Mouse (Mus musculus): ENCODE measurements around the gene Rpl27. TPM values are rescaled to one million over a fixed set of nuclear protein-coding genes. Genes with fewer than 3 reads are reported as not detected.
A peak's percentile ranks its signal among the peaks of the same experiment; 100 is the strongest.
"Not testable (repeated sequence)": the region's sequence is repeated elsewhere in the genome, so short reads cannot be mapped to it uniquely, and the experiment has no call there.

Rpl27 gene
- total RNA-seq, 2 experiments from 2014 or later = 32.6 to 46.9 TPM

- DNase-seq (ENCODE audit: low spot score in 2 of 2) = no peak
- intact Hi-C loops (cut with DNase I) = no loop called here
Measured at GRCm38 (mm10) chr11:101446319-101446718, 4.2 kb downstream of the Rpl27 start.

DNA sequence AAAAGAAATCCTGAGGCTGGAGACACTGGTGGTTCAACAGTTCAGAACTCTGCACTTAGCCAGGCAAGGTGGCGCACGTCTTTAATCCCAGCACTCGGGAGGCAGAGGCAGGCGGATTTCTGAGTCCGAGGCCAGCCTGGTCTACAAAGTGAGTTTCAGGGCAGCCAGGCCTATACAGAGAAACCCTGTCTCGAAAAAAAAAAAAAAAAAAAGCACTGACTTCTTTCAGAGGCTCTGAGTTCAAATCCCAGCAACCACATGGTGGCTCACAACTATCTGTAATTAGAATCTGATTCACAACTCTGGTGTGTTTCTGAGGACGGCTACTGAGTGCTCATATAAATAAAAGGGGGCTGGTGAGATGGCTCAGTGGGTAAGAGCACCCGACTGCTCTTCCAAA lies 4.8 kb downstream of the Rpl27 start:
- intact Hi-C loops (cut with DNase I); DNase-seq (ENCODE audit: low spot score in 2 of 2): not testable (repeated sequence)

DNA sequence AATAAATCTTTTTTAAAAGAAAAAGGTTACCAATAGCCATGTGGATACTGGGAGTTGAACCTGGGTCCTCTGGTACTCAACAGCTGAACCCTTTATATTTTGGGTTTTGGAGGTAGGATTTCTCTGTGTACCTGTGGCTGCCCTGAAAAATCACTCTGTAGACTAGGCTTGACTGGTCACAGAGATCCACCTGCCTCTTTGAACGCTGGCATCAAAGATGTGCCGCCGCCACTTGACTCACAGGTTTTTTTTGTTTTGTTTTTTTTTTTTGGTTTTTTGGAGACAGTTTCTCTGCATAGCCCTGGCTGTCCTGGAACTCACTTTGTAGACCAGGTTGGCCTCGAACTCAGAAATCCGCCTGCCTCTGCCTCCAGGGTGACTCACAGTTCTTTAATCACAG lies 5.7 kb downstream of the Rpl27 start:
- DNase-seq (ENCODE audit: low spot score in 2 of 2) = no peak
- intact Hi-C loops (cut with DNase I) = no loop called here

DNA sequence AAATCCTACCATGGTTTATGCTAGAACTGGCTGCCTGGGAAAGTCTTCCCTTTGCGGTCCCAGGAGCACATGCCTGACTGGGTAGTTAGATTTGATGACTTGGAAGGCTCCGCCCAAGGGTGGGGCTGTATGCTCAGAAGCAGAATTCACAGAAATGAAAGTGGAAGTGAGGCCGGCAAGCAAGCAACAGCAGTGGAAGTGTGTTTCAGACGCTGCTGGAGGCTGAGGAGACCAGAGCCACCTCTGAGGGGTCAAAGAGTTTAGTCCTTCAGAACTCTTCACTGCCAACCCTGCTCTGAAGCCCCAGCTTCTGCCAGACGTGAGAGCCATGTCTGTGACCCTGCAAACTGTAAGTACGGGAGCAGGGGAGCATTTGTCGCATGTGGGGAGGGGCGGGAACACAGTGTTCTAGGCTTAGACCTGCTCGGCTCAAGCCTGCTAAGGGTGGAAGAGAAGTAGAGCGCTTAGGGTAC lies 6.2 kb downstream of the Rpl27 start, which contains the start of gene Ifi35:
Ifi35 (plus strand) TSS at position 134 of the 473 bp plus-strand sequence.
- intact Hi-C loops (cut with DNase I) = no loop called here
- no peak for DNase-seq (ENCODE audit: low spot score in 2 of 2)

DNA sequence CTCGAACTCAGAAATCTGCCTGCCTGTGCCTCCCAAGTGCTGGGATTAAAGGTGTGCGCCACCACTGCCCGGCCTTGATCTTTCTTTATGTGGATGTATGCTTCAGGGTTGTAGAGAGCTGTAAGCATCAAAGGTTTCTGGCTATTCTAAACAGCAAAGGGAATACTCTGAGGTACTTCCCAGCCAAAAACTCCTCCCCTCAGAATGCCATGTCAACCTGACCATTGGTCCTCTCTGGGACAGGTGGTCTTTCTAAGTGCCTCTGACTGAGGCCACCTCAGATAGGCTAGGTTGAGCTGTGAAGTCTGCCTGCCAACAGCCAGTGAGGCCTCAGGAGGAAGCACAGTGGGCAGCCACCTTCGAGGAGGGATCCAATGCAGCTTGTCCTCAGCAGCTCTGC lies 6.8 kb downstream of the Rpl27 start:
- no peak for DNase-seq (ENCODE audit: low spot score in 2 of 2)
- intact Hi-C loops (cut with DNase I) = no loop called here

- DNase-seq (ENCODE audit: low spot score in 2 of 2); intact Hi-C loops (cut with DNase I): not testable (repeated sequence)
Measured at GRCm38 (mm10) chr11:101449596-101449995, 7.5 kb downstream of the Rpl27 start.

- no peak for DNase-seq (ENCODE audit: low spot score in 2 of 2)
- intact Hi-C loops (cut with DNase I) = no loop called here
Measured at GRCm38 (mm10) chr11:101450394-101450793, 8.3 kb downstream of the Rpl27 start.

GRCm38 (mm10) chr11:101451536-101451935 lies 9.4 kb downstream of the Rpl27 start:
- no peak for DNase-seq (ENCODE audit: low spot score in 2 of 2)
- intact Hi-C loops (cut with DNase I) = no loop called here

- intact Hi-C loops (cut with DNase I) = no loop called here
- DNase-seq (ENCODE audit: low spot score in 2 of 2) = no peak
Measured at GRCm38 (mm10) chr11:101452093-101452774, 10.1 kb downstream of the Rpl27 start.

GRCm38 (mm10) chr11:101454702-101455101 lies 12.6 kb downstream of the Rpl27 start:
- DNase-seq (ENCODE audit: low spot score in 2 of 2) = no peak
- intact Hi-C loops (cut with DNase I) = no loop called here

DNA sequence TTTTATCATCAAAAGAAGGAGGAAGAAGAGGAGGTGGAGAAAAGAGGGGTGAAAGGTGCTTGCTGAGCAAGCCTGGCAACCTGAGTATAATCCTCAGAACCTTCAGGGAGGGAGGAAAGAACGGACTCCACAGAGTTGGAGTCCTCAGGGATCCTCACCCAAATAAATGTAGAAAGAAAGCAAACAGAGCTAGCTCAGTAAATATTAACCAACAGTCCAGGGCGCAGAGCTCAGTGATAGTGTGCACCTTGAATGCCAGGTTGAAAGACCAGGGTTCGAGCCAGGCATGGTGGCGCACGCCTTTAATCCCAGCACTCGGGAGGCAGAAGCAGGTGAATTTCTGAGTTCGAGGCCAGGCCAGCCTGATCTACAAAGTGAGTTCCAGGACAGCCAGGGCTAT lies 13.5 kb downstream of the Rpl27 start:
- intact Hi-C loops (cut with DNase I) = no loop called here

DNA sequence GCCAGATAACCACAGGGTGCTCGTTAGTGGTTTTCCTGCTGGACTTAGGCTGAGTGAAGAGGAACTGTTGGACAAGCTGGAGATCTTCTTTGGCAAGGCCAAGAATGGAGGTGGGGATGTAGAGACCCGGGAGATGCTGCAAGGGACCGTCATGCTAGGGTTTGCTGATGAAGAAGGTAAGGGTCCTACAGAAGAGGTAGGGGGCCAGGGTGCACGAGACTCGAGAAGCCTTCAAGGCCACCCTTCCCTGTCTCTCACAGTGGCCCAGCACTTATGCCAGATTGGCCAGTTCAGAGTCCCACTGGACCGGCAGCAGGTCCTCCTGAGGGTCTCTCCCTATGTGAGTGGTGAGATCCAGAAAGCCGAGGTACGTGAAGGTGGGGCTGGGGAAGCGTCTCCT lies 15.5 kb downstream of the Rpl27 start:
- intact Hi-C loops (cut with DNase I) = no loop called here
- DNase-seq (ENCODE audit: low spot score in 2 of 2) = no peak

More for the DNA sequence above, 13.5 kb downstream of the Rpl27 start:
- DNase-seq (ENCODE audit: low spot score in 2 of 2) = no peak

GRCm38 (mm10) chr11:101458217-101458616 lies 16.1 kb downstream of the Rpl27 start:
- DNase-seq (ENCODE audit: low spot score in 2 of 2) = no peak
- intact Hi-C loops (cut with DNase I) = no loop called here

DNA sequence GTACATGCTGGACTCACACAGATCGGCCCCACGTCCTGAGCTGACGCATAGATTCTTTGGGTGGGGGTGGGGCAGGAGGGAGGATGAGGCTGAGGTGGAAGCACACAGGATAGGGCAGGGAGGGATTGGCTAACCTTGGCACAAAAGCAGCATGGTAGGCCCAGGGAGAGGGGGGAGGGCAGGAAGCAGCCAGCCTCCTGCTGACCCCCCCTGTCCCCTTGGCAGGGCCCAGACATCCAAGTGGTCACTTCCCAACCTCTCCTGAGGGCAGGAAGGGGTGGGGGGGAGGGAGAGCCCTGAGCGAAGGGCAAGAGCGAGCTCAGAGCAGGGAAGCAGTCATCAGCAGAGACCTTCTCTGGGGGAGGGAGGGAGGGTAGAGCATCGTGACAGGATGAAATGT lies 17.6 kb downstream of the Rpl27 start:
- no peak for DNase-seq (ENCODE audit: low spot score in 2 of 2)
- intact Hi-C loops (cut with DNase I) = no loop called here

GRCm38 (mm10) chr11:101460321-101460720 lies 18.2 kb downstream of the Rpl27 start:
- no peak for DNase-seq (ENCODE audit: low spot score in 2 of 2)
- intact Hi-C loops (cut with DNase I) = no loop called here

DNA sequence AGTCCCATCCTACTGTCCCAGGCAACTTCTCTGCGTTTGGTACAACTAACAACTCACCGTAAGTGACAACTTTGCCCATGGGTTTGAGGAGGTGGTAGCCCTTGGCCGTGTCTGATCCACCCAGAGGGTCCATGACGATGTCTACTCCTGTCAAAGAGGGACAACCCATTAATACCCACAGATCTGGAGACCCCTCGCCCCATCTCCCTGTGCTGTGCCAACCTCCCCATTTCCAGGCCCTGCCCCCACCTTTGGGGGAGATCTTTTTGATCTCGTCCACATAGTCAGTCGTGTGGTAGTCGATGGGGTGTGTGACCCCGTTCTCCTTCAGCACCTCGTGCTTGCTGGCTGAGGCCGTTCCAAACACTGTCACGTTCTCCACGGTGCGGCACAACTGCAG lies 20.0 kb downstream of the Rpl27 start:
- intact Hi-C loops (cut with DNase I) = no loop called here
- DNase-seq (ENCODE audit: low spot score in 2 of 2) = no peak

DNA sequence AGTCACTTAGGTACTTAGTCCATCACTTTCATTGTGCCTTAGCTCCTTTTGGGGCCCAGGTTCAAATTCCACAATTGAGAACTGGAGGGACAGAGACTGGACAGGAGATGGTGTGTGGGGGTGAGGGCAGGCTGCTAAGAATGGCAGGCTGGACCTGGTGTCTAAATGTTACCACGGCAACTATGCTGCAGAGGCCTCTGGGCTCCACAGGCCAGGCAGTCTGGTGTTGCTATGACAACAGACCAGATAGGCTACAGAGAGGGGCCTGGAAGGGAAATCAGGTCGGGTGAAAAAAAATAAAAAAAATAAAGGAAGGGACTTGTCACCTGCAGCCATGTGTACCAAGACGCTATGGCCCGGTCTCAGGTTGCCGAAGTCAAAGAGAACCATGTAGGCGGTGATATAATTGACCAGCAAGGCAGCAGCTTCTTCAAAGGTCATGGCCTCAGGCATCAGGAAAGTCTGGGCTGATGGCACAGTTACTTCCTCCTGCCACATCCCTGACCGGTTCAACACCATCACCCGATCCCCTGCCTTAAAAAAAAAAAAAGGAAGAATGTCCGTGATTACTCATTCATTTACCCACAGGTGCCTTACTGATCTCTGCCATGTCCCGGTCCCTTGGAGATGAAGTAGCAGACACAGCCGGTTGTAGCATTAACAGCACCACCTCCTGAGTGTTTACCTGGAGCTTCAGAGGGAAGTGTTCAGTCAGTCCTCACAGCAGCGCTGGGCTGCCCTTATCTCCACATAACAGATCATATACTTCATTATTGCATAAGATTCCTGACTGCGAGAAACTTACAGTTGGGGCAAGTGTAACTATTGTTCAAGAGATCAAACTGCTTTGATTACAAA lies 20.7 kb downstream of the Rpl27 start:
- intact Hi-C loops (cut with DNase I) = no loop called here
- DNase-seq (ENCODE audit: low spot score in 2 of 2) = no peak

DNA sequence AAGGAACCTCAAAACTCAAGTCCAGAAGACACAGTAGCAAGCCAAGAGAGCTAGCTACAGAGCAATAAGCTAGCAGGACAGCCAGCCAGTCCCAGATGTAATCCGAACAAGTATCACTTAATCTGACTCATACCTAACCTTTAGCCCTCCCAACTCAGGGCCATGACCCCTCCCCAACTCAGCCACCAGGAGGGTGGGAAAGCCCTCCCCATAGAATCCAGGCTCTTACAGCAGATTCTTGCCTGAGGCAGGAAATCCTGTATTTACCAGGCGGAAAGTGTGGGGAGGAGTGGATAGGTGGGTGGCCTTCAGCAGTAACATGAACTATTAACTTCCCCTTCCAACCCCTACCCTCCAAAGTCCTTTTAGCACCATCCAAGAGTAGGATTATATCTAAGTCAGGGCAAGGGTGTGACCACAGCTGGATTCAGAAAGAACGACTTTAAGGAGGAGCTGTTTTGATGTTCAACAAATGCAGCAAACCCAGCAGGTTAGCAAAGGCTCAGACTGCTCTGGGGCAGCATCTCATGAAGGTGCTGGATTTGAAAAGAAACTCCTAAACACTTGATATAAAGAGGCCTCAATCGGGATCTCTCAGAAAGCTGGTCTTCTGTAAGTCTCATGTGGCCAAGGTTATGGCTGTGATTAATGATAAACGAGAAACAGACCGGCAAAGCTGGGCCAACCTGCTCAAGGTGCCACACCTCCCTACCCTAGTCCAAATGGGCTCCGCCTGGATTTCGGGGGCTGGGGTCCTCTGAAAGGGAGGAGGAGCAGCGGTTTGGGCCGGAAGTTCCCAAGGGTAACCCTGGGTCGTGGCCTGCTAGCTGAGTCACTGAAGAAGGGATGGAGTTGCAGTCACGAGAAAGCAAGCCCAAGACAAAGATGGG lies 22.4 kb downstream of the Rpl27 start, which contains the start of gene Rnd2:
Rnd2 (plus strand) TSS at position 789 of the 890 bp plus-strand sequence.
- DNase-seq (ENCODE audit: low spot score in 2 of 2) = peak in 1 of 2 experiments; percentile 7
- intact Hi-C loops (cut with DNase I) = no loop called here

DNA sequence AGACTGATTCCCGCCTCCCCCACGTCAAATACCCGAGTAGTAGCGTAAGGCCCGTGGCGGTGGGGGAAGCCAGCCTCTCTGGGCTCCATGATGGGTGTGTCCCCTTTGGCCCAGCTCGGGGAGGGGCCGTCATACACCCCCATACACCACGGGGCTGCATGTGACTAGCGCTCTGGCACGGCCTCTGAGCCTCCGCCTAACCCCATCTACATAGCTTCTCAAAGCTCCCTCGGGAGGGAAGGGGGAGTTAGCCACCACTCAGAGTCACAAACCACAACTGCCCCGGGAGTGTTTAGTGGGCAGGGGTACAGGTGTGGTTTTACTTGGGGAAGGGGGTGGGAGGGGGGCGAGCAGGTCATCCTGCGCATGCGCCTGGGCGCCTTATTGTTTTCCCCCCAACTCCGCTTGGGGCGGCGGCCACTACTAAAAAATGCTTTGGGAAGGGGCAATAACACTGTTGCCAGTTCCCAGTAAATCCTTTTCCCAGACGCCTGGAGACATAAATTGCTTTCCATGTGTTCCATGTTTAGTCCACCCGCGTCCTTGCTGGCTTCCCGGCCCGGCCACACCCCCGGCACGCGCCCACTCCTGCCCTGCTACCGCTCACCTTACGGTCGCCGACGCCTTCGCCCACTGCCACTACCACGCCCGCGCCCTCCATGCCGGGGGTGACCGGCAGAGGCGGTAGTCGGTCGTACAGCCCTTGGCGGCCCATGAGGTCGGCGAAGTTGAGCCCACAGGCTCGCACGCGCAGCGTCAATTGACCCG lies 23.2 kb downstream of the Rpl27 start:
- DNase-seq (ENCODE audit: low spot score in 2 of 2) = peak; percentile 22 to 32
- intact Hi-C loops (cut with DNase I) = no loop called here

Data from left cerebral cortex, postnatal 36 days (tissue).